ENCODE assay signal across 11 mouse cellular contexts in the genomic region with DNA sequence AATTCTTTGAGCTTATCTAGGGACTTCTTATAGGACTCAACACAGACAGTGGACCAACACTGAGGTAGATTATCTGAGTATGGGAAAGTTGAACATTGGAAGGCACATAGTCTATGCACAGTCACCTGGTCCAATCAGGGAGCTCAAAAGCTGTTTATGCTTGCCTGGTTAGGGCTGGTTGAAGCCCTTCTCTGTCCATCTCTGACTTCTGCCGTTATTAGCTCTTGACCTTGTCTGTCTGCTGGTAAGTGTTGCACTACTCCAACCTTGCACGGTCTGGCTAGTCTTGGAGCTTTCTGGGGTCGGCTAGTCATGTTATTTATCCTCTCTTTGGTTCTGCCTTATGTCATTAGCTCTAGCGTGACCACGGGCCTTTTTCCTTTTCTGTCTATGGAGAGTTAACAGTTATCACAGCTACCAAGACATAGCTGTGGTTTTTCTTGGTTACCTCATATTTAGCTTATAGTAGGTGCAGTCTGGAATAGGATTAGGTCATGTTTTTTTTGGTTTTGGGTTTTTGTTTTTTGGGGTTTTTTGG. TPM values are rescaled to one million over a fixed set of nuclear protein-coding genes. Genes with fewer than 3 reads are reported as not detected.
DNase-seq lines count a peak whose midpoint lies in the region; ATAC-seq and TF ChIP-seq lines count a peak whose summit lies in the region.
"Had no signal": no experiment of that assay in that cellular context is flagged by ENCODE, and none has a peak within 500 bp of the region (broad histone marks: within the 10 kb centered on the region; RNA-seq: fewer than 3 reads in every experiment).

Gene Acot3, plus strand, starts transcription at position 208 of the 538 bp plus-strand sequence.

- H3K27me3 ChIP-seq in heart, embryonic 14.5 days (ENCODE audit: control insufficient read depth, insufficient read depth, low read length), result peaks cover 14% of the 10 kb centered on the region; the same call in 1 of the 2 replicates
- H3K27me3 ChIP-seq in hindbrain, embryonic 13.5 days, result peaks cover 31% of the 10 kb centered on the region
- peaks cover 21% of the 10 kb centered on the region for H3K27me3 ChIP-seq in liver, embryonic 14.5 days (ENCODE audit: control insufficient read depth, insufficient read depth, low read length)
- 0 out of 2 replicates have a peak, but pooled peaks cover 6% of the 10 kb centered on the region for H3K27me3 ChIP-seq in lung, postnatal 0 days (replicated peaks; ENCODE audit: insufficient read depth, low read length)

- H3K4me1 ChIP-seq in heart, embryonic 14.5 days (ENCODE audit: control insufficient read depth in 2 of 2, insufficient read depth in 2 of 2, low read length in 2 of 2), result no peaks in the 10 kb centered on the region; a peak in 1 of 4 replicates
- H3K4me1 ChIP-seq in hindbrain, embryonic 13.5 days (replicated peaks), result peaks cover 7% of the 10 kb centered on the region
- no peaks in the 10 kb centered on the region; a peak in 1 of 4 replicates for H3K4me1 ChIP-seq in liver, embryonic 14.5 days (replicated peaks; ENCODE audit: control insufficient read depth in 2 of 2, insufficient read depth in 2 of 2, low read length in 1 of 2)
- H3K4me1 ChIP-seq in lung, postnatal 0 days (ENCODE audit: insufficient read depth, low read depth, low read length), result no peaks in the 10 kb centered on the region

- no peak for DNase-seq in heart, adult 18-20 months
- peak; percentile 46 for DNase-seq in 416B (ENCODE audit: low read depth)
- no peak for DNase-seq in liver, embryonic 14.5 days (ENCODE audit: low read depth in 3 of 3, low spot score in 3 of 3)
- DNase-seq in lung, postnatal 0 days (ENCODE audit: low spot score), result no peak
- no peak for DNase-seq in cerebellum, adult 18-20 months
- no peak for DNase-seq in adrenal gland, postnatal 14 days
- DNase-seq: adrenal gland, adult 8-10 months; layer of hippocampus, adult 9-11 months; retina, postnatal 1 day had no signal

- 63% methylated on average over 5 of the region's 5 CpGs for WGBS in heart, embryonic 14.5 days
- 87% methylated on average over 5 of the region's 5 CpGs for WGBS in hindbrain, embryonic 13.5 days
- WGBS in liver, embryonic 14.5 days (ENCODE audit: insufficient replicate concordance), result 21% methylated on average over 5 of the region's 5 CpGs
- 77% methylated on average over 5 of the region's 5 CpGs for WGBS in lung, postnatal 0 days

- H3K27ac ChIP-seq in heart, embryonic 14.5 days (replicated peaks in 1 of 2; ENCODE audit: control insufficient read depth in 1 of 2, insufficient read depth in 1 of 2, low read depth in 2 of 2, low read length in 2 of 2), result no peak within 1 kb of the TSS
- H3K27ac ChIP-seq in hindbrain, embryonic 13.5 days, result no peak within 1 kb of the TSS
- no peak within 1 kb of the TSS for H3K27ac ChIP-seq in liver, embryonic 14.5 days
- H3K27ac ChIP-seq in lung, postnatal 0 days (ENCODE audit: low read length), result no peak within 1 kb of the TSS

- H3K4me2 ChIP-seq in heart, embryonic 14.5 days (ENCODE audit: low read length), result peak within 1 kb of the TSS; percentile 91; the same call in 1 of the 2 replicates
- H3K4me2 ChIP-seq in hindbrain, embryonic 13.5 days, result peak within 1 kb of the TSS; percentile 75
- H3K4me2 ChIP-seq in liver, embryonic 14.5 days (ENCODE audit: low read depth), result peak within 1 kb of the TSS; percentile 28
- no peak within 1 kb of the TSS for H3K4me2 ChIP-seq in lung, postnatal 0 days (replicated peaks; ENCODE audit: low read depth, low read length)

- no peaks in the 10 kb centered on the region for H3K36me3 ChIP-seq in heart, embryonic 14.5 days (ENCODE audit: control insufficient read depth, insufficient read depth, low read length)
- no peaks in the 10 kb centered on the region for H3K36me3 ChIP-seq in hindbrain, embryonic 13.5 days
- no peaks in the 10 kb centered on the region for H3K36me3 ChIP-seq in liver, embryonic 14.5 days (replicated peaks; ENCODE audit: control insufficient read depth, insufficient read depth, low read depth)
- H3K36me3 ChIP-seq in lung, postnatal 0 days (ENCODE audit: insufficient read depth, low read length), result no peaks in the 10 kb centered on the region

- 0 out of 4 replicates have a peak within 1 kb of the TSS, but pooled peaks of 1 of the 2 experiments have one; percentile 47 for H3K4me3 ChIP-seq in heart, embryonic 14.5 days (ENCODE audit: control insufficient read depth in 1 of 2, insufficient read depth in 1 of 2, low read depth in 1 of 2, low read length in 2 of 2)
- peak within 1 kb of the TSS; percentile 49; the same call in 1 of the 2 replicates for H3K4me3 ChIP-seq in hindbrain, embryonic 13.5 days
- peak within 1 kb of the TSS; percentile 16 to 45; a peak in 2 of 4 replicates for H3K4me3 ChIP-seq in liver, embryonic 14.5 days (ENCODE audit: insufficient read depth in 1 of 2, low read depth in 2 of 2, low read length in 2 of 2)
- no peak within 1 kb of the TSS for H3K4me3 ChIP-seq in lung, postnatal 0 days (ENCODE audit: low read depth, low read length)

- H3K9ac ChIP-seq in heart, embryonic 14.5 days (ENCODE audit: low read length), result no peak within 1 kb of the TSS
- no peak within 1 kb of the TSS for H3K9ac ChIP-seq in hindbrain, embryonic 13.5 days
- no peak within 1 kb of the TSS for H3K9ac ChIP-seq in liver, embryonic 14.5 days (replicated peaks)
- H3K9ac ChIP-seq in lung, postnatal 0 days (replicated peaks; ENCODE audit: low read depth), result no peak within 1 kb of the TSS

- no peak for ATAC-seq in heart, embryonic 14.5 days (ENCODE audit: insufficient number of reproducible peaks, insufficient read depth, low FRiP score, low read depth)
- no peak for ATAC-seq in hindbrain, embryonic 13.5 days (ENCODE audit: low FRiP score)
- no peak for ATAC-seq in liver, embryonic 14.5 days (ENCODE audit: insufficient read depth)
- no peak for ATAC-seq in lung, postnatal 0 days

- H3K9me3 ChIP-seq in heart, embryonic 14.5 days (ENCODE audit: control insufficient read depth, low read length), result peaks cover 6% of the 10 kb centered on the region
- peaks cover 14% of the 10 kb centered on the region; the same call in 1 of the 2 replicates for H3K9me3 ChIP-seq in hindbrain, embryonic 13.5 days
- H3K9me3 ChIP-seq in liver, embryonic 14.5 days (ENCODE audit: control insufficient read depth, low read length), result no peaks in the 10 kb centered on the region
- no peaks in the 10 kb centered on the region for H3K9me3 ChIP-seq in lung, postnatal 0 days (ENCODE audit: low read length)

- no peak for TF ChIP-seq EP300 in liver, embryonic 14.5 days (IDR thresholded peaks at IDR 0.05; ENCODE audit: low read depth)
- TF ChIP-seq EP300 in lung, postnatal 0 days (IDR thresholded peaks at IDR 0.05), result no peak

- no peak for TF ChIP-seq CTCF in liver, embryonic 14.5 days (IDR thresholded peaks at IDR 0.05; ENCODE audit: low read depth)
- no peak for TF ChIP-seq CTCF in lung, postnatal 0 days (IDR thresholded peaks at IDR 0.05)

RNA-seq across cellular contexts. Expression of gene Acot3, which starts in this region (rescaled TPM):
- polyA plus RNA-seq in heart, embryonic 14.5 days (2014; fragmentation: Nextera tagmentation; extraction: Ambion mirVana), result 0.72 and 1.0 TPM in 2 replicates
- 1 to 10 TPM in 1 of 2 experiments, under 1 TPM in 1; 0.69 to 1.0 TPM for total RNA-seq in heart, adult 18-20 months (2021)
- polyA plus RNA-seq in hindbrain, embryonic 13.5 days (2015; fragmentation: Nextera tagmentation; extraction: Ambion mirVana), result 0.89 and 0.96 TPM in 2 replicates
- polyA plus RNA-seq in liver, embryonic 14.5 days (2012; rRNA removed), result 2.0 and 2.6 TPM in 2 replicates
- 3.7 and 4.4 TPM in 2 replicates for polyA plus RNA-seq in liver, embryonic 14.5 days (2014; fragmentation: Nextera tagmentation; extraction: Ambion mirVana)
- polyA plus RNA-seq in lung, postnatal 0 days (2015; fragmentation: Nextera tagmentation; extraction: Ambion mirVana), result not detected in 2 replicates
- total RNA-seq in adrenal gland, postnatal 14 days (2021), result 0.33 TPM in 1 of 2 replicates, not detected in the other
